In genomic region chr10:75676819-75677565, GRCm38 (mm10) we compare ENCODE assay signal across 8 mouse cellular contexts. TPM values are rescaled to one million over a fixed set of nuclear protein-coding genes. Genes with fewer than 3 reads are reported as not detected.
DNase-seq lines count a peak whose midpoint lies in the region; ATAC-seq lines count a peak whose summit lies in the region.

No protein-coding gene starts in this region.

- H3K9ac ChIP-seq in intestine, embryonic 14.5 days (ENCODE audit: low read length), result no peak overlapping the region

- peaks cover 19% of the 10 kb centered on the region for H3K36me3 ChIP-seq in intestine, embryonic 14.5 days (ENCODE audit: control insufficient read depth, insufficient read depth, low read length)

- H3K27me3 ChIP-seq in intestine, embryonic 14.5 days (replicated peaks; ENCODE audit: control insufficient read depth, insufficient read depth, low read length), result no peaks in the 10 kb centered on the region

- DNase-seq in kidney, adult 9 months, result peak; percentile 24
- DNase-seq in kidney, adult 11 months, result no peak
- DNase-seq in intestine, embryonic 14.5 days (ENCODE audit: low spot score), result no peak
- no peak for DNase-seq in thymus, adult 18-20 months
- DNase-seq in adrenal gland, adult 8-10 months, result no peak
- no peak for DNase-seq in cerebellum, postnatal 36 days

- 49% methylated on average over 7 of the region's 7 CpGs for WGBS in intestine, embryonic 14.5 days

- no peaks in the 10 kb centered on the region for H3K9me3 ChIP-seq in intestine, embryonic 14.5 days (ENCODE audit: control insufficient read depth, low read length)

- peak; percentile 36; the same call in 1 of the 2 replicates for ATAC-seq in common myeloid progenitor, adult 5-6 weeks (replicated peaks; ENCODE audit: low read depth, poor library complexity, severe bottlenecking)
- ATAC-seq in intestine, embryonic 14.5 days (replicated peaks; ENCODE audit: low FRiP score, low TSS enrichment, low read depth), result no peak
- peak; percentile 53 for ATAC-seq in megakaryocyte progenitor cell, adult 5-6 weeks (replicated peaks; ENCODE audit: poor library complexity)

- H3K27ac ChIP-seq in intestine, embryonic 14.5 days (ENCODE audit: low read depth), result peak overlapping the region; percentile 80

- peaks cover 20% of the 10 kb centered on the region for H3K4me1 ChIP-seq in intestine, embryonic 14.5 days (replicated peaks; ENCODE audit: control insufficient read depth, insufficient read depth, low read length)

- no peak overlapping the region for H3K4me3 ChIP-seq in intestine, embryonic 14.5 days (ENCODE audit: low read depth, low read length)

- H3K4me2 ChIP-seq in intestine, embryonic 14.5 days (ENCODE audit: low read length), result peak overlapping the region; percentile 11; the same call in 1 of the 2 replicates

RNA-seq across cellular contexts. Expression of gene Susd2, which starts 33.2 kb away (rescaled TPM):
- total RNA-seq in common myeloid progenitor, adult 5-6 weeks (2017), result 0.59 TPM in 1 of 2 replicates, not detected in the other
- polyA plus RNA-seq in intestine, embryonic 14.5 days (2014; fragmentation: Nextera tagmentation; extraction: Ambion mirVana), result 11.8 and 13.0 TPM in 2 replicates
- 0.34 and 0.42 TPM in 2 replicates for total RNA-seq in megakaryocyte progenitor cell, adult 5-6 weeks (2015)
- 0.27 TPM in 1 of 2 replicates, not detected in the other for total RNA-seq in megakaryocyte progenitor cell, adult 5-6 weeks (2017)
- 10 to 100 TPM in 2 of 4 experiments, 1 to 10 TPM in 2; 9.4 to 15.1 (median 11.5) TPM for total RNA-seq in adrenal gland, adult 8-10 months (2022)
